Mouse (Mus musculus) layer of hippocampus, adult 9-11 months (tissue): ENCODE data around the gene Alkbh3.
A peak's percentile ranks its signal among the peaks of the same experiment; 100 is the strongest.

Source experiments
- DNase-seq: peaks from one replicate; pipeline ENCODE4 v3.0.0; 2022

Alkbh3 gene

GRCm38 (mm10) chr2:93992259-93992658 is 18.3 kb downstream of the Alkbh3 start:
- DNase-seq: peak; percentile 71

- no peak for DNase-seq
Observed at GRCm38 (mm10) chr2:93991336-93991735, 19.3 kb downstream of the Alkbh3 start.

- no peak for DNase-seq
Observed at GRCm38 (mm10) chr2:93988440-93988839, 22.2 kb downstream of the Alkbh3 start.

GRCm38 (mm10) chr2:93982457-93983235 is 28.0 kb downstream of the Alkbh3 start:
- no peak for DNase-seq

- DNase-seq: no peak
Observed at GRCm38 (mm10) chr2:93979249-93980120, 31.1 kb downstream of the Alkbh3 start.

GRCm38 (mm10) chr2:93976436-93977252 is 34.0 kb downstream of the Alkbh3 start:
- DNase-seq: peak; percentile 78

- no peak for DNase-seq
Observed at GRCm38 (mm10) chr2:93975526-93976435, 34.8 kb downstream of the Alkbh3 start.

GRCm38 (mm10) chr2:93975041-93975440 is 35.6 kb downstream of the Alkbh3 start:
- DNase-seq: no peak

- no peak for DNase-seq
Observed at GRCm38 (mm10) chr2:93971647-93972046, 39.0 kb downstream of the Alkbh3 start.

GRCm38 (mm10) chr2:93964494-93965160 is 46.0 kb downstream of the Alkbh3 start:
- DNase-seq: peak; percentile 83

- no peak for DNase-seq
Observed at GRCm38 (mm10) chr2:93963802-93964201, 46.8 kb downstream of the Alkbh3 start.

- DNase-seq: no peak
Observed at GRCm38 (mm10) chr2:93961716-93962115, 48.9 kb downstream of the Alkbh3 start.

- DNase-seq: no peak
Observed at GRCm38 (mm10) chr2:93959346-93959745, 51.3 kb downstream of the Alkbh3 start.

- DNase-seq: no peak
Observed at GRCm38 (mm10) chr2:93958216-93958615, 52.4 kb downstream of the Alkbh3 start.

- DNase-seq: no peak
Observed at GRCm38 (mm10) chr2:93957785-93958175, 52.8 kb downstream of the Alkbh3 start.

- peak; percentile 89 for DNase-seq
Observed at GRCm38 (mm10) chr2:93956908-93957784, 53.5 kb downstream of the Alkbh3 start, which contains the start of gene Gm13889. TSS of gene Gm13889 (minus strand) at chr2:93957201.

GRCm38 (mm10) chr2:93956331-93956801 is 54.2 kb downstream of the Alkbh3 start:
- peak; percentile 38 for DNase-seq

GRCm38 (mm10) chr2:93955886-93956285 is 54.7 kb downstream of the Alkbh3 start:
- no peak for DNase-seq

GRCm38 (mm10) chr2:93954781-93955578 is 55.6 kb downstream of the Alkbh3 start:
- DNase-seq: peak; percentile 62
